Mouse (Mus musculus) forebrain, embryonic 13.5 days (tissue): ENCODE data around the gene Grid2. TPM values are rescaled to one million over a fixed set of nuclear protein-coding genes. Genes with fewer than 3 reads are reported as not detected.
A peak's percentile ranks its signal among the peaks of the same experiment; 100 is the strongest.

Source experiments
- ATAC-seq: fragments of 200-750 bp; cut with Nextera tagmentation; 2 replicates; pipeline ENCODE4 v1.8.0; 2017
- H3K27ac ChIP-seq: fragments of 300-500 bp; sonication (generic); 2 replicates; pipeline ENCODE4 v1.5.1; 2015; ENCODE audit warnings: inconsistent platforms, mild to moderate bottlenecking, moderate library complexity
- H3K27me3 ChIP-seq: fragments of 300-500 bp; sonication (generic); 2 replicates; pipeline ENCODE4 v1.6.1; 2015; ENCODE audit warnings: mild to moderate bottlenecking, inconsistent platforms
- H3K36me3 ChIP-seq: fragments of 300-500 bp; sonication (generic); 2 replicates; pipeline ENCODE4 v1.6.1; 2015; ENCODE audit warnings: mild to moderate bottlenecking, inconsistent platforms; ENCODE audit not compliant: poor library complexity, severe bottlenecking
- H3K4me1 ChIP-seq: fragments of 300-500 bp; sonication (generic); 2 replicates; pipeline ENCODE4 v1.6.1; 2015; ENCODE audit warnings: inconsistent platforms
- H3K4me2 ChIP-seq: fragments of 300-500 bp; sonication (generic); 2 replicates; pipeline ENCODE4 v1.6.1; 2015; ENCODE audit warnings: inconsistent platforms, mild to moderate bottlenecking, moderate library complexity
- H3K4me3 ChIP-seq: fragments of 300-500 bp; sonication (generic); 2 replicates; pipeline ENCODE4 v1.5.1; 2015; ENCODE audit warnings: mild to moderate bottlenecking, inconsistent platforms
- H3K9ac ChIP-seq: fragments of 300-500 bp; sonication (generic); 2 replicates; pipeline ENCODE4 v1.6.1; 2015; ENCODE audit warnings: mild to moderate bottlenecking, inconsistent platforms
- H3K9me3 ChIP-seq: fragments of 300-500 bp; sonication (generic); replicated peaks from 2 replicates; pipeline ENCODE4 v1.6.1; 2016; ENCODE audit warnings: inconsistent platforms
- WGBS: fragments of 180-500 bp; shearing (Covaris S2); methylation state at CpG from one replicate; pipeline ENCODE4 v1.1.7; 2015; 5-methylcytosine and 5-hydroxymethylcytosine counted together
- polyA plus RNA-seq: library from polyadenylated mRNA; unstranded; fragments of >200 nt; fragmentation: Nextera tagmentation; extraction: Ambion mirVana; gene quantifications from 2 replicates; pipeline ENCODE4 v1.2.1, GENCODE M21; 2015

The Grid2 gene
- polyA plus RNA-seq, 1 experiment from 2014 or later, result 1.7 TPM

DNA sequence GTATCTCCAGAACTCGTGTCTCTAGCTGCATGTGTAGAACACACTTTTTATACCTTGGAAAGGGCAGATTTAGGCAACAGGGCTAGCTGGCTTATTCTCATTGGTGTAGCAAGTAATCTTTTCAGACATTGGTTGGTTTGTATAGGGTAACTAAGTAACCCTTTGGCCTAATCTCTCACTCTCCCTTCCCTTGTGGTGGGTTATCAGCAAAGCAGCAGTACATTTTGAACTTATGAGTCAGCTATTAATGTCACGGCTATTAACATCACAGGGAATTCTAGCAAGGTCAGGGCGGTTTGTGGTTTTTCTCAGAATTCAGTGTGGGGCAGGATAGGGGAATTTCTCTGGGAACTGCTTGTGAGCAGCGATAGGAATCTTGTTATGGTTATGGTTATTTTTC is 1007.8 kb downstream of the Grid2 start:
- whole genome bisulfite sequencing, result 90% methylated on average over 4 of the region's 4 CpGs
- Histone ChIP-seq H3K27ac (no peak overlapping the region), H3K4me3 (no peak overlapping the region), H3K27me3 (no peaks in the 10 kb centered on the region), H3K9me3 (no peaks in the 10 kb centered on the region), H3K36me3 (no peaks in the 10 kb centered on the region), H3K9ac (no peak overlapping the region), H3K4me1 (no peaks in the 10 kb centered on the region), H3K4me2 (no peak overlapping the region)
- ATAC-seq, result no peak

DNA sequence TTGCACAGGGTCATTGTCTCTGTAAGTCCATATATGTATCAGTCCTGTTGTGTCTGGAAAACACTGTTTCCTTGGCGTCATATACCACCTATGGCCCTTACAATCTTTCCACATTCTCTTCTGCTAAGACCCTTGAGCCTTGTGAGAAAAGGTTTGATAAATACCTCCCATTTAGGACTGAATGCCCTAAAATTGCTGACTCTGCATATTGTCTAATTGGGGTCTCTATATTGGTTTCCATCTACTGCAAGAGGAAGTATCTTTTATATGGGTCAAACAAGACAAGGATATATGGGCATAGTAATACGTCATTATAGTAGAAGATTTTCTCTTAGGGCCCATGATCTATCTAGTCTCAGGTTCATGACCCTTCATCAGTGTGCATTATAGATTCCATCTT is 1008.5 kb downstream of the Grid2 start:
- H3K9me3 ChIP-seq, result no peaks in the 10 kb centered on the region
- no peak overlapping the region for H3K9ac ChIP-seq
- WGBS, result 93% methylated on average over 2 of the region's 2 CpGs
- no peak for ATAC-seq
- H3K4me2 ChIP-seq, result no peak overlapping the region
- no peaks in the 10 kb centered on the region for H3K27me3 ChIP-seq
- no peak overlapping the region for H3K27ac ChIP-seq
- no peaks in the 10 kb centered on the region for H3K36me3 ChIP-seq
- H3K4me1 ChIP-seq, result no peaks in the 10 kb centered on the region
- H3K4me3 ChIP-seq, result no peak overlapping the region

DNA sequence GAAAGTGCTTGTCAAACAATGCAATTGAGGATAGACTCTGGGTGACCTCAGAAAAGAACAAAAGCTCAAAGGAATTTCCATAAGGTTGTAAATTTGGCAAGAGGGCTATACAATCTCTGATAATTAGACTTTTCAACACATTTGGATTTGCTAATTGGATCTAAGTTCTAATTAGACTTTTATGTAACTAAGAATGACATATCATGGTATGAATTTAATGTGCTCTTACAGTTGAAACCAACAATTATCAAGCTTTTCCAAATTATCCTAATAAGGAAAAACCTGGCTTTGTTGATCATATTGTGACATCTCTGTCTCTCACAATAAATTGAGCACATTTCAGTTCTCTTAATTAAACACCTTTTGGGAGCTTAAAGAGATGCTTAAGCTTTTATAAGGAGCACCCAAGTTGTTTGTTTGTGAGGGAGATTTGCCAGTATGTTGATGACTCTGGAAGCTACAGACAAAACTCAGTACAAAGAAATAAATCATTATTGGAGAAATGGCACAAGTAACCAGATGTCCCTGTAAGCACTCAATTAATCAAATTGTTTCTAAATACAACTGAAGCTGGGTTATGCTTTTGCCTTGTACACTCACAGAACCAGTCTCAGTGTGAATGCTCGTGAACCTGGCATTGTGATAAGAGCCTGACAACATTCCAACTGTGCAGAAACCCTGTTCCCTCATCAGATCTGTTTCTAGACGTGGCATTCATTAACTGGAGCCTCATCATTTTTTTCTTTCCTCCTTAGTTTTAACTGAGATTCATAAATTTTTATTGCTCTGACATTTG is 1018.8 kb downstream of the Grid2 start:
- peak; percentile 81 for ATAC-seq
- no peak overlapping the region for H3K9ac ChIP-seq
- H3K36me3 ChIP-seq, result no peaks in the 10 kb centered on the region
- 27% methylated on average over 2 of the region's 2 CpGs for WGBS
- no peaks in the 10 kb centered on the region for H3K4me1 ChIP-seq
- H3K9me3 ChIP-seq, result no peaks in the 10 kb centered on the region
- H3K27ac ChIP-seq, result no peak overlapping the region
- no peak overlapping the region for H3K4me3 ChIP-seq
- H3K4me2 ChIP-seq, result no peak overlapping the region
- H3K27me3 ChIP-seq, result no peaks in the 10 kb centered on the region; the same call in 1 of the 2 replicates

- no peaks in the 10 kb centered on the region for H3K36me3 ChIP-seq
- no peaks in the 10 kb centered on the region; the same call in 1 of the 2 replicates for H3K27me3 ChIP-seq
- no peaks in the 10 kb centered on the region for H3K4me1 ChIP-seq
- ATAC-seq, result no peak
- H3K9ac ChIP-seq, result no peak overlapping the region
- H3K4me2 ChIP-seq, result no peak overlapping the region
- no peak overlapping the region for H3K27ac ChIP-seq
- no peak overlapping the region for H3K4me3 ChIP-seq
- 84% methylated on average over 2 of the region's 2 CpGs for WGBS
- H3K9me3 ChIP-seq, result no peaks in the 10 kb centered on the region
Measured at GRCm38 (mm10) chr6:64279927-64280326, 1024.3 kb downstream of the Grid2 start.

DNA sequence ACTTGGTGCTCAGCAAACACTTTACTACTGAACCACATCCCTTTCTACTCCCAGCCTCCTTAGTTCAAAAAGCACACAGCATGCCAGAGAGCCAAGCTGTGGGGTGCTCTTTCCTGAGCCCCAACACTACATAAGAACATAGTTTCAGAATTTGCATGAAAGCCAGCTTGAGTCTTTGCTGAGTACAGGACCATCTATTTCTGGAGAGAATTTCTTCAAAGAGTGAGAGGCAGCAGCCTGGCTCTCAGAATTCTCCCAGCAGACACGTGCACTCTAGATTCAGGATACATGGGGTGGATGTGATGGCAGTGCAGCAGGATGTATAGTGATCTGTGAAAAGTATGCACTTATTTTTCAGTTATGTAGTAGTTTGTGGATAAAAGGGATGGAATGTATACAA is 1038.1 kb downstream of the Grid2 start:
- Histone ChIP-seq H3K4me2 (no peak overlapping the region), H3K36me3 (no peaks in the 10 kb centered on the region), H3K27ac (no peak overlapping the region), H3K9me3 (no peaks in the 10 kb centered on the region), H3K4me3 (no peak overlapping the region), H3K9ac (no peak overlapping the region), H3K27me3 (no peaks in the 10 kb centered on the region), H3K4me1 (no peaks in the 10 kb centered on the region)
- WGBS, result 91% methylated on average over 1 of the region's 1 CpGs
- ATAC-seq, result no peak

DNA sequence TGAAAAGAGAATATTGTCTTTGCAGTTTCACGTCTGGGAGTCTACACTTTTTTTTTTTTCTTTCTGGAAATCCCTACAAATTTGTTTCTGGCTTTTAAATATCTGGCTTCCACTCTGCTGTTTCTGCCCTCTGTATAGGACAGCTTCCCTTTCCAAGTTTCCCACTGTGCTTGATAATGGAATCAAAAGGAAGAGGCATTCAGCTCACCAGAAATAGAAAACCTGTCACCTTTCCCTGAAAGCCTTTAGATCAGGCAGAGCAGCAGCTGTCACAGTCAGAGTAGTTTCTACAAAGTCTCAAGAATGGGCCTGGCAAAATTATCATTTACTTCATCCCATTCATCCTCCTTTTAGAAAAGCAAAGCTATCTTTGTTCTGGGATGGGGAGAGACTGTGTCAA is 1042.0 kb downstream of the Grid2 start:
- Histone ChIP-seq H3K9ac (no peak overlapping the region), H3K4me3 (no peak overlapping the region), H3K4me2 (no peak overlapping the region), H3K9me3 (no peaks in the 10 kb centered on the region), H3K36me3 (no peaks in the 10 kb centered on the region), H3K27me3 (no peaks in the 10 kb centered on the region), H3K27ac (no peak overlapping the region), H3K4me1 (no peaks in the 10 kb centered on the region)
- ATAC-seq, result no peak
- 44% methylated on average over 1 of the region's 1 CpGs for WGBS

DNA sequence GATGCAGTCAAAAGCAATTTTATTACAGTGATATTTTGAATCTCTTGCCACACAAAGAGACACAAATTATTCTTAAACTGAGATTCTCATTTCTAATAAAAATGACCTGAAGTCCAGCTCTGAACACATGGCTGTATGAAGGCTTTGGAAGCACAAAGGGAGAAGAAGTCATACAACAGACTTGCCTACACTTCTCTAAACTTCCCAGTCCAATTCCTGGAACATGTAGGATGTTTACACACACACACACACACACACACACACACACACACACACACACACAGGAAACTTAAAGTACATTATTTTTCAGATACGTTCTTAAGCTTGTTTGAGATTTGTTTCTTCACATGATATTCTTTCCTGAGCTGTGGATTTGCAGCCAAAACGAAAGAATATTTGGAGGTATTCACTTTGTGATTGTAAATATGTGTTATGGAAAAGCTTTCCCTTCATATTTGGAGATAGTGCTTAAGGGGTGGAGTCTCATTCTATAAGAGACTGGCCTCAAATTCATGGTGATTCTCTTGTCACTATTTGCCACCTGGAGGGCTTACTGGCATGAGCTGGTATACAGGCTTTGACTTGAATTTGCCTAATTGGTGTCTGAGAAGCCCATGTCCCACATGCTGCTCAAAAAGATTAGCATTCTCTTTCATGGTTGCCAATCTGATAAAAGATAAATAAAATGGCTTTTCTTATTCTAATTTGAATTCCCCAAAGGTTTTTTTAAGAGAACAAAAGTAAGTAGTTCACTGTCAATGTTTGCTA is 1049.2 kb downstream of the Grid2 start:
- WGBS, result 77% methylated on average over 2 of the region's 2 CpGs
- ATAC-seq, result peak; percentile 80; the same call in 1 of the 2 replicates

DNA sequence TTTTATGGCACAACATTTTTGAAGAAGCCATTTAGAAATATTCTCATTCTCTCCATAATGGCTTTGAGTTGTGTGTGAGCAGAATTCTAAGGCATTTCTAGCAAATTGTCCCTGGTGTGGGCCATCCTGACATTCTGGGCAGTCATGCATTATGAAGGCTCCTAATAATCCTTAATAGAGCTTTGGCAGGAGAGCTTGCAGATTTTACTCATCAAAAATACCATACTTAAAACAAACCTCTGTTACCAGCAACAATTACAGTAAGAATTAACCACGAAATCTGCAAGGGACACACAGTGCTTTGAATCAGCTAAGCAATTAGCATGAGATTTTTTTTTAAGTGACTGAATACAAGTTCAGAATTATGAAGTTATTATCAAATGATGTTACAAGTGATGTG is 1053.0 kb downstream of the Grid2 start:
- no peak overlapping the region for H3K27ac ChIP-seq
- H3K4me2 ChIP-seq, result no peak overlapping the region
- H3K9me3 ChIP-seq, result no peaks in the 10 kb centered on the region
- H3K9ac ChIP-seq, result no peak overlapping the region
- H3K4me1 ChIP-seq, result 0 out of 2 replicates have a peak, but pooled peaks cover 2% of the 10 kb centered on the region
- WGBS, result 68% methylated on average over 1 of the region's 1 CpGs
- no peak overlapping the region for H3K4me3 ChIP-seq
- ATAC-seq, result no peak
- H3K27me3 ChIP-seq, result no peaks in the 10 kb centered on the region
- no peaks in the 10 kb centered on the region for H3K36me3 ChIP-seq

More for the DNA sequence above, 1049.2 kb downstream of the Grid2 start:
- Histone ChIP-seq H3K9ac (no peak overlapping the region), H3K9me3 (no peaks in the 10 kb centered on the region), H3K4me1 (0 out of 2 replicates have a peak, but pooled peaks cover 2% of the 10 kb centered on the region), H3K36me3 (no peaks in the 10 kb centered on the region), H3K27me3 (no peaks in the 10 kb centered on the region), H3K4me2 (no peak overlapping the region), H3K27ac (no peak overlapping the region), H3K4me3 (no peak overlapping the region)

GRCm38 (mm10) chr6:64313132-64313531 is 1057.5 kb downstream of the Grid2 start:
- no peaks in the 10 kb centered on the region for H3K4me1 ChIP-seq
- no peak overlapping the region for H3K4me2 ChIP-seq
- H3K9me3 ChIP-seq, result no peaks in the 10 kb centered on the region
- H3K27ac ChIP-seq, result no peak overlapping the region
- H3K9ac ChIP-seq, result no peak overlapping the region
- no peak for ATAC-seq
- no peak overlapping the region for H3K4me3 ChIP-seq
- 92% methylated on average over 1 of the region's 1 CpGs for WGBS
- no peaks in the 10 kb centered on the region for H3K36me3 ChIP-seq
- no peaks in the 10 kb centered on the region for H3K27me3 ChIP-seq

- no peak overlapping the region for H3K9ac ChIP-seq
- H3K4me3 ChIP-seq, result no peak overlapping the region
- H3K27ac ChIP-seq, result no peak overlapping the region
- no peak overlapping the region for H3K4me2 ChIP-seq
- 91% methylated on average over 1 of the region's 1 CpGs for WGBS
- H3K4me1 ChIP-seq, result no peaks in the 10 kb centered on the region
- ATAC-seq, result no peak
- no peaks in the 10 kb centered on the region for H3K9me3 ChIP-seq
- H3K27me3 ChIP-seq, result no peaks in the 10 kb centered on the region
- no peaks in the 10 kb centered on the region for H3K36me3 ChIP-seq
Measured at GRCm38 (mm10) chr6:64326936-64327335, 1071.3 kb downstream of the Grid2 start.

- Histone ChIP-seq H3K36me3 (no peaks in the 10 kb centered on the region), H3K9ac (no peak overlapping the region), H3K4me1 (no peaks in the 10 kb centered on the region), H3K27ac (no peak overlapping the region), H3K4me3 (no peak overlapping the region), H3K27me3 (no peaks in the 10 kb centered on the region), H3K9me3 (no peaks in the 10 kb centered on the region), H3K4me2 (no peak overlapping the region)
- no peak for ATAC-seq
- 76% methylated on average over 3 of the region's 3 CpGs for WGBS
Measured at GRCm38 (mm10) chr6:64327876-64328275, 1072.2 kb downstream of the Grid2 start.

- Histone ChIP-seq H3K27me3 (no peaks in the 10 kb centered on the region), H3K9ac (no peak overlapping the region), H3K36me3 (no peaks in the 10 kb centered on the region), H3K9me3 (no peaks in the 10 kb centered on the region), H3K27ac (no peak overlapping the region), H3K4me1 (no peaks in the 10 kb centered on the region), H3K4me3 (no peak overlapping the region), H3K4me2 (no peak overlapping the region)
- ATAC-seq, result no peak
- WGBS, result 94% methylated on average over 4 of the region's 4 CpGs
Measured at GRCm38 (mm10) chr6:64398413-64399098, 1142.9 kb downstream of the Grid2 start.
